Mouse (Mus musculus) neural tube, embryonic 13.5 days (tissue): ENCODE data around the gene Ildr1. TPM values are rescaled to one million over a fixed set of nuclear protein-coding genes. Genes with fewer than 3 reads are reported as not detected.

Experiments
- ATAC-seq: fragments of 200-750 bp; cut with Nextera tagmentation; 2 replicates; pipeline ENCODE4 v1.8.0; 2017; ENCODE audit warnings: low read depth, mild to moderate bottlenecking, moderate TSS enrichment, moderate library complexity
- H3K27ac ChIP-seq: fragments of 300-500 bp; sonication (generic); replicated peaks from 2 replicates; pipeline ENCODE4 v1.5.1; 2015; ENCODE audit warnings: moderate library complexity, mild to moderate bottlenecking, inconsistent platforms
- H3K27me3 ChIP-seq: fragments of 300-500 bp; sonication (generic); 2 replicates; pipeline ENCODE4 v1.6.1; 2015; ENCODE audit warnings: mild to moderate bottlenecking, inconsistent platforms
- H3K36me3 ChIP-seq: fragments of 300-500 bp; sonication (generic); 2 replicates; pipeline ENCODE4 v1.6.1; 2015; ENCODE audit warnings: mild to moderate bottlenecking, inconsistent platforms
- H3K4me1 ChIP-seq: fragments of 300-500 bp; sonication (generic); replicated peaks from 2 replicates; pipeline ENCODE4 v1.6.1; 2015; ENCODE audit warnings: inconsistent platforms
- H3K4me2 ChIP-seq: fragments of 300-500 bp; sonication (generic); 2 replicates; pipeline ENCODE4 v1.6.1; 2015; ENCODE audit warnings: inconsistent platforms, mild to moderate bottlenecking, moderate library complexity
- H3K4me3 ChIP-seq: fragments of 300-500 bp; sonication (generic); 2 replicates; pipeline ENCODE4 v1.5.1; 2015; ENCODE audit warnings: mild to moderate bottlenecking, inconsistent platforms
- H3K9ac ChIP-seq: fragments of 300-500 bp; sonication (generic); 2 replicates; pipeline ENCODE4 v1.6.1; 2015; ENCODE audit warnings: moderate library complexity, mild to moderate bottlenecking, inconsistent platforms
- H3K9me3 ChIP-seq: fragments of 300-500 bp; sonication (generic); 2 replicates; pipeline ENCODE4 v1.6.1; 2016; ENCODE audit warnings: inconsistent platforms
- WGBS: fragments of 180-500 bp; shearing (Covaris S2); methylation state at CpG from one replicate; pipeline ENCODE4 v1.1.7; 2015; 5-methylcytosine and 5-hydroxymethylcytosine counted together
- polyA plus RNA-seq: library from polyadenylated mRNA; unstranded; fragments of >200 nt; fragmentation: Nextera tagmentation; extraction: Ambion mirVana; gene quantifications from 2 replicates; pipeline ENCODE4 v1.2.1, GENCODE M21; 2015

Ildr1 gene
- polyA plus RNA-seq, 1 experiment from 2014 or later = not detected

DNA sequence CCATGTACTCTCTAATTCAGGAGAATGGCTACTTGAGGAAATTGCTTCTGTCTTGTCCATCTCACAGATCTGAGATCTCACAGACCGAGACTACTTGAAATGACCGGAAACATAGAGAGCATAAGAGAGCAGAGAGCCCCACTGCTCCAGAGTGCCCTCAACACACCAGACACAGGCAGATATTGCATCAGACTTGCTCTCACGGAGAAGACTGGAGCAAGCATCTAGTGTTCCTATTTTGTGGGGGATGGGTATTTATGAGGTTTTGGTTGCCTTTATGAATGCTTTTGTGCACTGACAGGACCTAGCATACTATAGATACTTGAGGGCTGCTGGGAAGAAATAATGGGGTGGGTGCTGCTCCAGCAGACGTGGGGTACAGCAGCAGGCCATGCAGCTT, 20.6 kb upstream of the Ildr1 start:
- H3K9ac ChIP-seq = no peak overlapping the region

GRCm38 (mm10) chr16:36674457-36675204, 19.1 kb upstream of the Ildr1 start:
- 68% methylated on average over 7 of the region's 7 CpGs for WGBS
- Histone ChIP-seq H3K27ac (no peak overlapping the region), H3K9ac (no peak overlapping the region), H3K36me3 (no peaks in the 10 kb centered on the region), H3K4me3 (no peak overlapping the region), H3K27me3 (no peaks in the 10 kb centered on the region), H3K9me3 (no peaks in the 10 kb centered on the region), H3K4me1 (no peaks in the 10 kb centered on the region), H3K4me2 (no peak overlapping the region)
- no peak for ATAC-seq

More for the DNA sequence above, 20.6 kb upstream of the Ildr1 start:
- WGBS = 83% methylated on average over 4 of the region's 4 CpGs
- Histone ChIP-seq H3K4me1 (no peaks in the 10 kb centered on the region), H3K4me3 (no peak overlapping the region), H3K4me2 (no peak overlapping the region), H3K27ac (no peak overlapping the region), H3K9me3 (no peaks in the 10 kb centered on the region), H3K36me3 (no peaks in the 10 kb centered on the region), H3K27me3 (no peaks in the 10 kb centered on the region)
- ATAC-seq = no peak

GRCm38 (mm10) chr16:36675304-36675703, 18.5 kb upstream of the Ildr1 start:
- Histone ChIP-seq H3K4me1 (no peaks in the 10 kb centered on the region), H3K36me3 (no peaks in the 10 kb centered on the region), H3K27me3 (no peaks in the 10 kb centered on the region), H3K4me3 (no peak overlapping the region), H3K27ac (no peak overlapping the region), H3K9me3 (no peaks in the 10 kb centered on the region), H3K9ac (no peak overlapping the region), H3K4me2 (no peak overlapping the region)
- WGBS = 45% methylated on average over 2 of the region's 2 CpGs
- no peak for ATAC-seq

GRCm38 (mm10) chr16:36675902-36676301, 17.9 kb upstream of the Ildr1 start:
- 92% methylated on average over 2 of the region's 2 CpGs for WGBS
- Histone ChIP-seq H3K4me1 (no peaks in the 10 kb centered on the region), H3K36me3 (no peaks in the 10 kb centered on the region), H3K9me3 (no peaks in the 10 kb centered on the region), H3K9ac (no peak overlapping the region), H3K4me3 (no peak overlapping the region), H3K27ac (no peak overlapping the region), H3K4me2 (no peak overlapping the region), H3K27me3 (no peaks in the 10 kb centered on the region)
- ATAC-seq = no peak

DNA sequence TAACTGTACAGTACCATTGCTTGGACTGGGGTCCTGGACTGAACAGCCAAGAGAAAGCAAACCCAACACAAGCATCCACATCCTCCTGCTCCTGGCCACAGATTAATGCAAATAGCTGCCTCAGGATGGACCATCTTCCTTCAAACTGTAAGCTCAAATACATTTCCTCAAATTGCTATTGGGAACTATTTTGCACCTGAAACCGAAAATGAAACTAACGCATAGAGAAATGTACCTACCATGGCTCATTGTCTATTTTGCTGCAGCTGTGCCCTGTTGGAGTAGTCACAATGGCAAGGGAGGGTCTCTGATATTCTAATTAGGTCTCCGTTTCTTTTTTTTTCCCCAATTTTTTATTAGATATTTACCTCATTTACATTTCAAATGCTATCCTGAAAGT, 11.9 kb upstream of the Ildr1 start:
- H3K9ac ChIP-seq = no peak overlapping the region
- H3K4me3 ChIP-seq = no peak overlapping the region
- no peaks in the 10 kb centered on the region for H3K9me3 ChIP-seq
- no peak for ATAC-seq
- no peak overlapping the region for H3K27ac ChIP-seq
- no peaks in the 10 kb centered on the region for H3K4me1 ChIP-seq
- no peaks in the 10 kb centered on the region for H3K36me3 ChIP-seq
- H3K4me2 ChIP-seq = no peak overlapping the region
- 89% methylated on average over 3 of the region's 3 CpGs for WGBS
- no peaks in the 10 kb centered on the region for H3K27me3 ChIP-seq

GRCm38 (mm10) chr16:36684325-36684918, 9.4 kb upstream of the Ildr1 start:
- no peak overlapping the region for H3K4me3 ChIP-seq
- H3K9me3 ChIP-seq = no peaks in the 10 kb centered on the region
- WGBS = 80% methylated on average over 6 of the region's 6 CpGs
- H3K36me3 ChIP-seq = no peaks in the 10 kb centered on the region
- no peaks in the 10 kb centered on the region for H3K27me3 ChIP-seq
- no peaks in the 10 kb centered on the region for H3K4me1 ChIP-seq
- no peak overlapping the region for H3K9ac ChIP-seq
- ATAC-seq = no peak
- no peak overlapping the region for H3K4me2 ChIP-seq
- H3K27ac ChIP-seq = no peak overlapping the region

- Histone ChIP-seq H3K9ac (no peak overlapping the region), H3K9me3 (no peaks in the 10 kb centered on the region), H3K4me3 (no peak overlapping the region), H3K4me1 (no peaks in the 10 kb centered on the region), H3K4me2 (no peak overlapping the region), H3K27me3 (peaks cover 8% of the 10 kb centered on the region), H3K36me3 (no peaks in the 10 kb centered on the region), H3K27ac (no peak overlapping the region)
- ATAC-seq = no peak
- WGBS = 91% methylated on average over 2 of the region's 2 CpGs
These were observed 5.7 kb upstream of the Ildr1 start for GRCm38 (mm10) chr16:36688076-36688475.

DNA sequence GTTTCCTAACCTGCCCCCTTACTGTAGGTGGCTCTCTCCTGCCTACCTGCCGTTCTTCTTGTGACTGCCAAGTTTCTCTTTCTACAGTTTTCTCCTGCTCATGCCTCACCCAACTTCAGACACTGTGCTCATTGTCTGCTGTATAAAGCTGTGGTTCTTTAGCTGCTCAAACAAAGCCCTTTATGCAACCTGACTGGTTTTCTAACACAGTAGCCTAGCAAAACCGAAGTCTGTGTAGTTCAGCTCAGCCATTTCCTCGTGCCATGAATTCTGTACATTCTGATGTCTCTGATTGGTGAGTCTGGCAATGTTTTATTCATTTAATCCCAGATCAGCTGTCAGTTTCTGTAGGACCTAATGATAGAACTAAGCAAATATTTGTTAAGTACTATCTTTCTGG, 2.3 kb upstream of the Ildr1 start:
- ATAC-seq = no peak
- Histone ChIP-seq H3K27ac (no peak overlapping the region), H3K27me3 (peaks cover 37% of the 10 kb centered on the region), H3K9me3 (no peaks in the 10 kb centered on the region), H3K4me2 (no peak overlapping the region), H3K36me3 (no peaks in the 10 kb centered on the region), H3K9ac (no peak overlapping the region), H3K4me1 (peaks cover 8% of the 10 kb centered on the region), H3K4me3 (no peak overlapping the region)
- 67% methylated on average over 3 of the region's 3 CpGs for WGBS

DNA sequence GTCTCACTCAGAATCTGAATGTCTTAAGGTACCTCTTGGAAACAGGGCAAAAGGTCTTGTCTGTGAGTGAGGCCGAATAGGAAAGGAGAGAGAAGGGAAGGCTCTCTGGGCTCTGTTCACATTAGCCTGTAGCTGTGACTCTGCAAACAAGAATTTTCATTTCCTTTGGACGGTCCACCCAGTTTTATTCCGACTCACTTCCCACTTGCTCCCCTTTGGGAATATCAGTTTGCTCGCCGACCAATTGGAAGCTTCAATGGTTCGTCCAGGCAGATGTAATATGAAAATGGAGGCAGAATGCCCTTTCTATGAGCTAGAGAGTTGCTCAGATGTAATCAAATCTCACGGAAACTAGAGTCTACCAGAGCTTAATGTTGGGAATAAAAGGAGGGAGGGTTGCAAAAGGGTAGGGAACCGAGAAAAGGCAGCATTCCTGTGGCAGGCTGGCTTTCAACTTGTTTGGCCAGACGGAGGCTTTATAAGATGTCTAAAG, 1.1 kb downstream of the Ildr1 start:
- Histone ChIP-seq H3K4me3 (no peak overlapping the region), H3K9ac (no peak overlapping the region), H3K27ac (no peak overlapping the region), H3K4me2 (no peak overlapping the region), H3K36me3 (no peaks in the 10 kb centered on the region), H3K27me3 (peaks cover 37% of the 10 kb centered on the region), H3K9me3 (no peaks in the 10 kb centered on the region), H3K4me1 (peaks cover 8% of the 10 kb centered on the region)
- WGBS = 58% methylated on average over 9 of the region's 9 CpGs
- no peak for ATAC-seq

DNA sequence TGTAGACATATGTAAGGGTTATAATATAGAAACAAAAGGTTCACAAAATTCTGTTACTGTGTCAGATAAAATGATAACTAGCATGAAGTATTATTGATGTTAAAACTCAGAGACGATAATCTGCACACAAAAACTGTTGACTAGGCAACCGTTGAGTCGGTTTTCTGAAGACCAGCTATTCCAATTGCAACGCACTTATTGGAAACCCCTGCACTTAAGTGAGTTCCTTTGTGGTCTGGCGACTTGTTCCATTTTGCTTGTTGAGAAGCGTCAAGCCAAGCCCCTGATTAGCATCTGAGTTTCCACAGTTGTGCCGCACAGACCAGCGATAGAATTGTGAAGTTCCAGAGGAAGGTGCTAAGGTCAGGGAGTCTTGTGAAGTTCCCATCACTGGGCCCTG, 3.6 kb downstream of the Ildr1 start:
- Histone ChIP-seq H3K36me3 (no peaks in the 10 kb centered on the region), H3K27me3 (peaks cover 36% of the 10 kb centered on the region), H3K4me1 (peaks cover 8% of the 10 kb centered on the region), H3K27ac (no peak overlapping the region), H3K4me2 (no peak overlapping the region), H3K9ac (no peak overlapping the region), H3K4me3 (no peak overlapping the region), H3K9me3 (no peaks in the 10 kb centered on the region)
- 86% methylated on average over 8 of the region's 8 CpGs for WGBS
- no peak for ATAC-seq

- H3K27me3 ChIP-seq = peaks cover 5% of the 10 kb centered on the region; the same call in 1 of the 2 replicates
- H3K4me1 ChIP-seq = no peaks in the 10 kb centered on the region
- no peak for ATAC-seq
- H3K27ac ChIP-seq = no peak overlapping the region
- H3K9ac ChIP-seq = no peak overlapping the region
- 90% methylated on average over 2 of the region's 2 CpGs for WGBS
- no peaks in the 10 kb centered on the region for H3K36me3 ChIP-seq
- no peak overlapping the region for H3K4me2 ChIP-seq
- H3K4me3 ChIP-seq = no peak overlapping the region
- H3K9me3 ChIP-seq = no peaks in the 10 kb centered on the region
These were observed 6.7 kb downstream of the Ildr1 start for GRCm38 (mm10) chr16:36700484-36700883.

- Histone ChIP-seq H3K27me3 (no peaks in the 10 kb centered on the region), H3K4me3 (no peak overlapping the region), H3K4me1 (no peaks in the 10 kb centered on the region), H3K9me3 (no peaks in the 10 kb centered on the region), H3K27ac (no peak overlapping the region), H3K4me2 (no peak overlapping the region), H3K36me3 (no peaks in the 10 kb centered on the region), H3K9ac (no peak overlapping the region)
- ATAC-seq = no peak
- 68% methylated on average over 6 of the region's 6 CpGs for WGBS
These were observed 14.1 kb downstream of the Ildr1 start for GRCm38 (mm10) chr16:36707702-36708423.
